Mouse (Mus musculus) heart, embryonic 10.5 days (tissue): ENCODE data around the gene Setdb1. TPM values are rescaled to one million over a fixed set of nuclear protein-coding genes. Genes with fewer than 3 reads are reported as not detected.

Source experiments
- DNase-seq: peaks from one replicate; pipeline ENCODE4 v3.0.0-alpha.2; 2017; ENCODE audit warnings: low spot score
- H3K27ac ChIP-seq: fragments of 300-500 bp; sonication (generic); 2 replicates; pipeline ENCODE4 v1.5.1; 2016; ENCODE audit warnings: mild to moderate bottlenecking
- H3K27me3 ChIP-seq: fragments of 300-500 bp; sonication (generic); 2 replicates; pipeline ENCODE4 v1.6.1; 2016; ENCODE audit warnings: mild to moderate bottlenecking; ENCODE audit not compliant: poor library complexity, insufficient read depth, severe bottlenecking
- H3K36me3 ChIP-seq: fragments of 300-500 bp; sonication (generic); 2 replicates; pipeline ENCODE4 v1.6.1; 2016; ENCODE audit warnings: mild to moderate bottlenecking, moderate library complexity
- H3K4me1 ChIP-seq: fragments of 300-500 bp; sonication (generic); 2 replicates; pipeline ENCODE4 v1.6.1; 2016; ENCODE audit warnings: mild to moderate bottlenecking
- H3K4me3 ChIP-seq: fragments of 300-500 bp; sonication (generic); 2 replicates; pipeline ENCODE4 v1.5.1; 2016; ENCODE audit warnings: mild to moderate bottlenecking, moderate library complexity
- H3K9me3 ChIP-seq: fragments of 300-500 bp; sonication (generic); 2 replicates; pipeline ENCODE4 v1.6.1; 2016; ENCODE audit warnings: mild to moderate bottlenecking, moderate library complexity
- WGBS: fragments of 180-500 bp; shearing (Covaris S2); methylation state at CpG from one replicate; pipeline ENCODE4 v1.1.7; 2016; 5-methylcytosine and 5-hydroxymethylcytosine counted together
- polyA plus RNA-seq: library from polyadenylated mRNA; unstranded; fragments of >200 nt; fragmentation: Nextera tagmentation; extraction: Ambion mirVana; gene quantifications from 2 replicates; pipeline ENCODE4 v1.2.1, GENCODE M21; 2016

Setdb1 gene
- polyA plus RNA-seq, 1 experiment from 2014 or later, result 42.8 TPM

- H3K36me3 ChIP-seq, result peaks cover 99% of the 10 kb centered on the region
- H3K4me1 ChIP-seq, result no peaks in the 10 kb centered on the region
- no peak overlapping the region for H3K4me3 ChIP-seq
- no peaks in the 10 kb centered on the region for H3K9me3 ChIP-seq
- WGBS, result 92% methylated on average over 4 of the region's 4 CpGs
- H3K27ac ChIP-seq, result no peak overlapping the region
- DNase-seq, result no peak
- H3K27me3 ChIP-seq, result no peaks in the 10 kb centered on the region
These were observed 18.8 kb downstream of the Setdb1 start for GRCm38 (mm10) chr3:95338251-95338650.

- DNase-seq, result peak; percentile 61
- Histone ChIP-seq H3K9me3 (no peaks in the 10 kb centered on the region), H3K4me3 (no peak overlapping the region), H3K4me1 (no peaks in the 10 kb centered on the region), H3K27ac (no peak overlapping the region), H3K27me3 (no peaks in the 10 kb centered on the region), H3K36me3 (peaks cover 99% of the 10 kb centered on the region)
- WGBS, result 88% methylated on average over 4 of the region's 4 CpGs
These were observed 19.7 kb downstream of the Setdb1 start for GRCm38 (mm10) chr3:95337345-95337744.

- WGBS, result 93% methylated on average over 1 of the region's 1 CpGs
- DNase-seq, result no peak
- Histone ChIP-seq H3K27ac (no peak overlapping the region), H3K36me3 (peaks cover 92% of the 10 kb centered on the region), H3K9me3 (no peaks in the 10 kb centered on the region), H3K4me3 (no peak overlapping the region), H3K27me3 (no peaks in the 10 kb centered on the region), H3K4me1 (no peaks in the 10 kb centered on the region)
These were observed 25.5 kb downstream of the Setdb1 start for GRCm38 (mm10) chr3:95331528-95331927.

GRCm38 (mm10) chr3:95328803-95329404 is 28.1 kb downstream of the Setdb1 start:
- no peak overlapping the region for H3K27ac ChIP-seq
- no peak for DNase-seq
- H3K4me3 ChIP-seq, result no peak overlapping the region
- H3K36me3 ChIP-seq, result peaks cover 93% of the 10 kb centered on the region
- H3K27me3 ChIP-seq, result no peaks in the 10 kb centered on the region
- no peaks in the 10 kb centered on the region for H3K4me1 ChIP-seq
- no peaks in the 10 kb centered on the region for H3K9me3 ChIP-seq
- 88% methylated on average over 1 of the region's 1 CpGs for WGBS

GRCm38 (mm10) chr3:95324454-95325144 is 32.4 kb downstream of the Setdb1 start:
- peaks cover 6% of the 10 kb centered on the region for H3K4me1 ChIP-seq
- no peaks in the 10 kb centered on the region for H3K9me3 ChIP-seq
- peaks cover 98% of the 10 kb centered on the region for H3K36me3 ChIP-seq
- peak; percentile 71 for DNase-seq
- no peak overlapping the region for H3K4me3 ChIP-seq
- WGBS, result 90% methylated on average over 6 of the region's 6 CpGs
- no peak overlapping the region for H3K27ac ChIP-seq
- no peaks in the 10 kb centered on the region for H3K27me3 ChIP-seq

- Histone ChIP-seq H3K4me1 (peaks cover 18% of the 10 kb centered on the region), H3K36me3 (peaks cover 88% of the 10 kb centered on the region)
- WGBS, result 90% methylated on average over 3 of the region's 3 CpGs
These were observed 33.6 kb downstream of the Setdb1 start for GRCm38 (mm10) chr3:95323429-95323828.

GRCm38 (mm10) chr3:95319701-95320625 is 37.0 kb downstream of the Setdb1 start:
- Histone ChIP-seq H3K4me3 (no peak overlapping the region), H3K27ac (no peak overlapping the region), H3K9me3 (no peaks in the 10 kb centered on the region), H3K36me3 (peaks cover 53% of the 10 kb centered on the region), H3K27me3 (no peaks in the 10 kb centered on the region), H3K4me1 (peaks cover 41% of the 10 kb centered on the region)
- DNase-seq, result no peak
- WGBS, result 74% methylated on average over 12 of the region's 12 CpGs

More at GRCm38 (mm10) chr3:95323429-95323828, 33.6 kb downstream of the Setdb1 start:
- DNase-seq, result no peak
- no peaks in the 10 kb centered on the region for H3K9me3 ChIP-seq
- no peaks in the 10 kb centered on the region for H3K27me3 ChIP-seq
- H3K27ac ChIP-seq, result no peak overlapping the region
- H3K4me3 ChIP-seq, result no peak overlapping the region

GRCm38 (mm10) chr3:95319110-95319509 is 37.9 kb downstream of the Setdb1 start:
- peaks cover 45% of the 10 kb centered on the region for H3K36me3 ChIP-seq
- H3K4me3 ChIP-seq, result no peak overlapping the region
- H3K4me1 ChIP-seq, result peaks cover 45% of the 10 kb centered on the region
- DNase-seq, result no peak
- no peaks in the 10 kb centered on the region for H3K27me3 ChIP-seq
- no peaks in the 10 kb centered on the region for H3K9me3 ChIP-seq
- 60% methylated on average over 2 of the region's 2 CpGs for WGBS
- peak overlapping the region; percentile 50 for H3K27ac ChIP-seq

- Histone ChIP-seq H3K27me3 (no peaks in the 10 kb centered on the region), H3K9me3 (no peaks in the 10 kb centered on the region), H3K4me3 (peak overlapping the region; percentile 13; the same call in 1 of the 2 replicates), H3K4me1 (peaks cover 46% of the 10 kb centered on the region), H3K27ac (peak overlapping the region; percentile 50), H3K36me3 (peaks cover 39% of the 10 kb centered on the region)
- 19% methylated on average over 6 of the region's 6 CpGs for WGBS
- DNase-seq, result no peak
These were observed 38.5 kb downstream of the Setdb1 start for GRCm38 (mm10) chr3:95318548-95318947.

- Histone ChIP-seq H3K9me3 (no peaks in the 10 kb centered on the region), H3K4me1 (peaks cover 53% of the 10 kb centered on the region), H3K36me3 (peaks cover 29% of the 10 kb centered on the region), H3K4me3 (peak overlapping the region; percentile 36), H3K27ac (peak overlapping the region; percentile 50), H3K27me3 (no peaks in the 10 kb centered on the region)
- peak; percentile 83 for DNase-seq
- WGBS, result 14% methylated on average over 12 of the region's 12 CpGs
These were observed 39.5 kb downstream of the Setdb1 start for GRCm38 (mm10) chr3:95317414-95318080.

GRCm38 (mm10) chr3:95315844-95316550 is 41.0 kb downstream of the Setdb1 start:
- Histone ChIP-seq H3K36me3 (peaks cover 14% of the 10 kb centered on the region), H3K4me3 (peak overlapping the region; percentile 96), H3K9me3 (no peaks in the 10 kb centered on the region), H3K4me1 (peaks cover 54% of the 10 kb centered on the region), H3K27ac (peak overlapping the region; percentile 100), H3K27me3 (no peaks in the 10 kb centered on the region)
- peak; percentile 82 for DNase-seq
- WGBS, result 7% methylated on average over 9 of the region's 9 CpGs
